Mouse (Mus musculus) right cerebral cortex, postnatal 36 days (tissue): ENCODE results near the gene Lmna.

Source experiments
- DNase-seq, 2 experiments: peaks; one replicate each; pipeline ENCODE4 v3.0.0; 2022; ENCODE audit warnings: low spot score in 2 of 2, mixed read lengths in 1 of 2

Lmna gene

GRCm38 (mm10) chr3:88509692-88510420 lies at the start of gene Lmna:
Lmna (minus strand) TSS chr3:88509956.
- DNase-seq = peak; percentile 94 to 95

GRCm38 (mm10) chr3:88556616-88557015 lies 46.9 kb upstream of the Lmna start:
- DNase-seq = no peak

- no peak for DNase-seq
Observed at GRCm38 (mm10) chr3:88555731-88556130, 46.0 kb upstream of the Lmna start.

- no peak for DNase-seq
Observed at GRCm38 (mm10) chr3:88555069-88555605, 45.4 kb upstream of the Lmna start.

- DNase-seq = peak in 1 of 2 experiments; percentile 34
Observed at GRCm38 (mm10) chr3:88553880-88554586, 44.3 kb upstream of the Lmna start.

GRCm38 (mm10) chr3:88553525-88553879 lies 43.7 kb upstream of the Lmna start, which contains the start of gene Ubqln4:
Ubqln4 (plus strand) TSS chr3:88553758.
- DNase-seq = peak; percentile 73 to 82

GRCm38 (mm10) chr3:88552676-88553524 lies 43.1 kb upstream of the Lmna start, which contains the start of gene Lamtor2:
Lamtor2 (minus strand) TSS chr3:88553074.
- DNase-seq = peak; percentile 98

GRCm38 (mm10) chr3:88552082-88552645 lies 42.4 kb upstream of the Lmna start:
- DNase-seq = no peak

- DNase-seq = no peak
Observed at GRCm38 (mm10) chr3:88551586-88551985, 41.8 kb upstream of the Lmna start.

- DNase-seq = no peak
Observed at GRCm38 (mm10) chr3:88548180-88548917, 38.6 kb upstream of the Lmna start, which contains the start of gene Rab25. Rab25 (minus strand) TSS chr3:88548300.

GRCm38 (mm10) chr3:88546674-88547418 lies 37.1 kb upstream of the Lmna start:
- no peak for DNase-seq

- DNase-seq = no peak
Observed at GRCm38 (mm10) chr3:88544955-88545591, 35.3 kb upstream of the Lmna start.

GRCm38 (mm10) chr3:88544514-88544913 lies 34.8 kb upstream of the Lmna start:
- no peak for DNase-seq

GRCm38 (mm10) chr3:88543651-88544410 lies 34.1 kb upstream of the Lmna start:
- DNase-seq = no peak

GRCm38 (mm10) chr3:88543174-88543573 lies 33.4 kb upstream of the Lmna start:
- no peak for DNase-seq

GRCm38 (mm10) chr3:88542486-88542885 lies 32.7 kb upstream of the Lmna start:
- no peak for DNase-seq

GRCm38 (mm10) chr3:88541622-88542401 lies 32.1 kb upstream of the Lmna start:
- no peak for DNase-seq

- DNase-seq = no peak
Observed at GRCm38 (mm10) chr3:88540085-88540484, 30.3 kb upstream of the Lmna start.
